Mouse (Mus musculus): ENCODE data around the gene Zbtb7b. TPM values are rescaled to one million over a fixed set of nuclear protein-coding genes. Genes with fewer than 3 reads are reported as not detected.

Zbtb7b gene
- polyA plus RNA-seq, 1 experiment, result 40.2 TPM

GRCm38 (mm10) chr3:89379388-89380131 lies 15.0 kb downstream of the Zbtb7b start:
- H3K4me1 ChIP-seq (ENCODE audit: control insufficient read depth, insufficient read depth, low read length), result peaks cover 6% of the 10 kb centered on the region
- no peak for TF ChIP-seq CTCF (IDR thresholded peaks at IDR 0.05; ENCODE audit: control insufficient read depth, insufficient read depth, low read length)
- TF ChIP-seq POLR2A (IDR thresholded peaks at IDR 0.05; ENCODE audit: borderline replicate concordance, control insufficient read depth, low read depth, low read length), result peak; percentile 10; the same call in 1 of the 2 replicates
- WGBS, result 70% methylated on average over 31 of the region's 31 CpGs
- no peak overlapping the region for H3K4me3 ChIP-seq (replicated peaks; ENCODE audit: control insufficient read depth, low read depth, low read length)
- H3K27ac ChIP-seq (ENCODE audit: control insufficient read depth, insufficient read depth, low read depth, low read length, poor library complexity), result 0 out of 2 replicates have a peak overlapping the region, but pooled peaks have one; percentile 10

DNA sequence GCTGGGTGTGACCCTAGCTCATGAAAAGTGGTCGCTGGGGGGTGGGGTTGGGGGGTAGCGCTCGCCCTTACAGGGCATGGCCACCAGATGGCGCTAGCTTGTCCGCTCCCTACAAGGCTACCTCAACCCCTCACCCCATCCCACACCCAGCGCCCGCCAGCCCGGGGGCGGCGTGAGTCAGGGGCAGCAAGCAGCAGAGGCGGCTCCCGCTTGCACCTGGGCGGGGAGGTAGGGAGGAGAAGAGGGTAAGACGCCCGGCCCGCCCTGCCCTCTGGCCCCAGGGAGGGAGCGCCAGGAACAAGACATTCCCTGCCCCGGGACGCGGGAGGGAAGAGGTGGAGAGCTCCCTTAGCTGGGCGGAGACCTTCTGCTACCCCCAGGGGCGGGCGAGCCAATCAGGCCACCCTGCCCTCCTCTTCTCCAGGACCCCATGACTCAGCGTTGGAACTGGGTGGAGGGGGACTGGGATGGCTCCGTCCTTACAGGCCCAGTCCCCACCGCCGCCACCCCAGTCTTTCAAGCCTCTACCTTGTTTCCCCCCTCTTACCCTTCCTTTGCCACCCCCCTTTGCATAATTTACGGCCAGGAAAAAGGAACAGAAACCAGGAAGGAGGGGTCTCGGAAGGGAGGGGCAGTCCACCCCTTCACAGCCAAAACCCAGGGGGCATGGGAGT lies 16.0 kb downstream of the Zbtb7b start:
- WGBS, result 5% methylated on average over 28 of the region's 29 CpGs
- TF ChIP-seq CTCF (IDR thresholded peaks at IDR 0.05; ENCODE audit: control insufficient read depth, insufficient read depth, low read length) (peak; percentile 79), POLR2A (IDR thresholded peaks at IDR 0.05; ENCODE audit: borderline replicate concordance, control insufficient read depth, low read depth, low read length) (no peak; the same call in 1 of the 2 replicates)
- Histone ChIP-seq H3K4me1 (ENCODE audit: control insufficient read depth, insufficient read depth, low read length) (0 out of 2 replicates have a peak, but pooled peaks cover 4% of the 10 kb centered on the region), H3K4me3 (replicated peaks; ENCODE audit: control insufficient read depth, low read depth, low read length) (peak overlapping the region; percentile 14), H3K27ac (ENCODE audit: control insufficient read depth, insufficient read depth, low read depth, low read length, poor library complexity) (peak overlapping the region; percentile 57)

- TF ChIP-seq CTCF (IDR thresholded peaks at IDR 0.05; ENCODE audit: control insufficient read depth, insufficient read depth, low read length) (no peak), POLR2A (IDR thresholded peaks at IDR 0.05; ENCODE audit: borderline replicate concordance, control insufficient read depth, low read depth, low read length) (no peak)
- Histone ChIP-seq H3K27ac (ENCODE audit: control insufficient read depth, insufficient read depth, low read depth, low read length, poor library complexity) (no peak overlapping the region), H3K4me1 (ENCODE audit: control insufficient read depth, insufficient read depth, low read length) (0 out of 2 replicates have a peak, but pooled peaks cover 4% of the 10 kb centered on the region), H3K4me3 (replicated peaks; ENCODE audit: control insufficient read depth, low read depth, low read length) (no peak overlapping the region)
- 75% methylated on average over 4 of the region's 4 CpGs for WGBS
Observed at GRCm38 (mm10) chr3:89377831-89378230, 16.7 kb downstream of the Zbtb7b start.

GRCm38 (mm10) chr3:89373581-89374231 lies 20.9 kb downstream of the Zbtb7b start:
- no peak overlapping the region for H3K27ac ChIP-seq (ENCODE audit: control insufficient read depth, insufficient read depth, low read depth, low read length, poor library complexity)
- WGBS, result 53% methylated on average over 5 of the region's 5 CpGs

DNA sequence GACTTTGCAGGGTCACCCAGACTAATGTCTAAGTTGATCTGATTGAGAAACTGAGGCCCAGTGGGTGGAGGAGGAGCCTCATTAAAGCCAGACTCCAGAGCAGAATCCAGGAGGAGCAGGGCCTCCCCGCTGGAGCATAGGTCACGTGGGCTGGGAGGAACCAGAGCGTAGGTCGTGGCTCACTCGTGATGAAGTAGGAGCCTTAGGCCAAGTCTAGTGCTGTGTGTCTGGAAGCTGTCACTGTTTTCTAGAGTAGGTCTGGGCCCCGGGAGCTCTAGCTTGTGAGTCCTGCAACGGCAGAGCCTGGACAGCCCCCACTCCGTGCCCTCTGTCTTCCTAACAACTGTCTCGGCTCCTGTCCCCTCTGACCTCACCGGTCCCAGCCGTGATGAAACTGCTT lies 27.2 kb downstream of the Zbtb7b start:
- no peak overlapping the region for H3K27ac ChIP-seq (ENCODE audit: control insufficient read depth, insufficient read depth, low read depth, low read length, poor library complexity)
- TF ChIP-seq CTCF (IDR thresholded peaks at IDR 0.05; ENCODE audit: control insufficient read depth, insufficient read depth, low read length) (no peak), POLR2A (IDR thresholded peaks at IDR 0.05; ENCODE audit: borderline replicate concordance, control insufficient read depth, low read depth, low read length) (no peak)
- no peak overlapping the region for H3K4me3 ChIP-seq (replicated peaks; ENCODE audit: control insufficient read depth, low read depth, low read length)
- WGBS, result 89% methylated on average over 11 of the region's 11 CpGs
- H3K4me1 ChIP-seq (ENCODE audit: control insufficient read depth, insufficient read depth, low read length), result no peaks in the 10 kb centered on the region

More at GRCm38 (mm10) chr3:89373581-89374231, 20.9 kb downstream of the Zbtb7b start:
- H3K4me3 ChIP-seq (replicated peaks; ENCODE audit: control insufficient read depth, low read depth, low read length), result no peak overlapping the region
- H3K4me1 ChIP-seq (ENCODE audit: control insufficient read depth, insufficient read depth, low read length), result no peaks in the 10 kb centered on the region
- TF ChIP-seq POLR2A (IDR thresholded peaks at IDR 0.05; ENCODE audit: borderline replicate concordance, control insufficient read depth, low read depth, low read length) (no peak), CTCF (IDR thresholded peaks at IDR 0.05; ENCODE audit: control insufficient read depth, insufficient read depth, low read length) (no peak)

DNA sequence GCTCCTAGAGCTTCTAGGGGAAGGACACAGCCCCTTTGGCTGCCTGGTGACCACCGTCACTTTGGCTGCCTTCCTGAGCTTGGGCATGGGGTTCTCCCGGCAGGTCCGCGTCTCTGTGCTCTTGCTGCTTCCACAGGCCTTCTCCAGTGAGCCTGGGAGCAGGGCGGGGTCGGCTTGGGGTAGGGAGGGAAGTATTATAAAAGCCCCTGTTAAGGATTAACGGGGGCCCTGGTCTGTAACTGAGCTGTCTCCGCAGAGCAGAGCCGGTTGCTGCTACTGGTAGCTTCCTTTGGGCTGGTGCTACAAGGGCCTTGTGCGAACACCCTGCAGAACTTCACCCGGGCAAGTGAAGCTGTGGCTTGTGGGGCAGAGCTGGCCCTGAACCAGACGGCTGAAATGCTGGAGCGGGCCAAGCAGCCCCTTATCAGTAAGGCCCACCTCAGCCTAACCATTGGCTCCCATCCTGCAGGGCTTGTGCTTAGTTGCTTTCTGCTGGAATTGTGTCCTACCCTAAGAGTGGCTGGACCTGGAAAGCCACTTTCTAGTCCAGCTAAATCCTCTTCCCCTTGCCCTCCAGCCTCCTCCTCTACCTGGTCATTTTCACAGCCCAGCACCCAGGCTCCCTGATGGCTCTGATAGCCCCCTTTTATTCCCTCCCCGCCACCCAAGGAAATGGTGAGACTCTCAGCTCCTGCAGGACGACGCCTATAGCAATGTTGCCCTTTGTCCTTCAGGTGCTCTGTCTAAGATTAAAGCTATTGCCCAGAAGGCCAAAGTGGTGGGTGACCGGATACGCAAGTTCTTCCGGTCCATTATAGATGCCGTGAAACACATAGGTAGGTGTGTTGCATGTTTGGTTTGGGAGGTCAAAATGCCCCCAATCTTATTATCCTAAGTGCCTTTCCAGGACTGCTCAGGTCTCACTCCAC lies 28.8 kb downstream of the Zbtb7b start:
- 77% methylated on average over 20 of the region's 20 CpGs for WGBS
- Histone ChIP-seq H3K4me1 (ENCODE audit: control insufficient read depth, insufficient read depth, low read length) (no peaks in the 10 kb centered on the region), H3K4me3 (replicated peaks; ENCODE audit: control insufficient read depth, low read depth, low read length) (no peak overlapping the region), H3K27ac (ENCODE audit: control insufficient read depth, insufficient read depth, low read depth, low read length, poor library complexity) (no peak overlapping the region)
- TF ChIP-seq POLR2A (IDR thresholded peaks at IDR 0.05; ENCODE audit: borderline replicate concordance, control insufficient read depth, low read depth, low read length) (no peak), CTCF (IDR thresholded peaks at IDR 0.05; ENCODE audit: control insufficient read depth, insufficient read depth, low read length) (no peak)

- Histone ChIP-seq H3K4me3 (replicated peaks; ENCODE audit: control insufficient read depth, low read depth, low read length) (no peak within 1 kb of the TSS), H3K4me1 (ENCODE audit: control insufficient read depth, insufficient read depth, low read length) (no peaks in the 10 kb centered on the region), H3K27ac (ENCODE audit: control insufficient read depth, insufficient read depth, low read depth, low read length, poor library complexity) (no peak within 1 kb of the TSS)
- TF ChIP-seq POLR2A (IDR thresholded peaks at IDR 0.05; ENCODE audit: borderline replicate concordance, control insufficient read depth, low read depth, low read length), result no peak
- no peak for TF ChIP-seq CTCF (IDR thresholded peaks at IDR 0.05; ENCODE audit: control insufficient read depth, insufficient read depth, low read length)
- 86% methylated on average over 11 of the region's 11 CpGs for WGBS
Observed at GRCm38 (mm10) chr3:89365153-89365485, 29.5 kb downstream of the Zbtb7b start, which contains the start of gene Dcst1. Gene Dcst1 (minus strand): TSS chr3:89365253.

All from bone marrow, adult 2 months (tissue).